Mouse (Mus musculus) adrenal gland, postnatal 10 days (tissue): ENCODE results near the gene Gm9945. TPM values are rescaled to one million over a fixed set of nuclear protein-coding genes. Genes with fewer than 3 reads are reported as not detected.

Experiments
- DNase-seq: peaks from one replicate; pipeline ENCODE4 v3.0.0; 2021; ENCODE audit warnings: mixed read lengths
- total RNA-seq, 2 experiments: library from RNA; stranded (reverse); gene quantifications; 2 replicates each; pipeline ENCODE4 v1.2.3; 2021

Gene Gm9945
- total RNA-seq, 2 experiments from 2014 or later = not detected

- no peak for DNase-seq
These were observed 43.0 kb downstream of the Gm9945 start for GRCm38 (mm10) chr11:53522930-53523329.

- no peak for DNase-seq
These were observed 43.8 kb downstream of the Gm9945 start for GRCm38 (mm10) chr11:53523545-53524405.

- peak; percentile 20 for DNase-seq
These were observed 44.9 kb downstream of the Gm9945 start for GRCm38 (mm10) chr11:53524905-53525304.

GRCm38 (mm10) chr11:53525461-53525860 lies 45.5 kb downstream of the Gm9945 start:
- DNase-seq = peak; percentile 18

GRCm38 (mm10) chr11:53528397-53529252 lies 48.7 kb downstream of the Gm9945 start:
- DNase-seq = no peak

- peak; percentile 63 for DNase-seq
These were observed 49.2 kb downstream of the Gm9945 start for GRCm38 (mm10) chr11:53529253-53529557.

- no peak for DNase-seq
These were observed 50.0 kb downstream of the Gm9945 start for GRCm38 (mm10) chr11:53530001-53530400.

Other genes with a start within 250 kb of the Gm9945 start
- 100 to 1,000 TPM; 146 to 151 TPM for gene Hspa4, start 179.7 kb upstream of the Gm9945 start, total RNA-seq
- 10 to 100 TPM; 11.2 to 11.4 TPM for gene Zcchc10, start 155.5 kb upstream of the Gm9945 start, total RNA-seq
- 100 to 1,000 TPM; 142 to 154 TPM for gene Aff4, start 129.3 kb upstream of the Gm9945 start, total RNA-seq
- gene Leap2, start 57.0 kb upstream of the Gm9945 start, total RNA-seq = 10 to 100 TPM in 1 of 2 experiments, 1 to 10 TPM in 1; 6.0 to 31.0 TPM
- gene Uqcrq, start 49.3 kb upstream of the Gm9945 start, total RNA-seq = 1,000 to 10,000 TPM; 1,893 to 1,933 TPM
- gene Gdf9, start 49.1 kb upstream of the Gm9945 start, total RNA-seq = 1 to 10 TPM in 1 of 2 experiments, under 1 TPM in 1; 0.70 to 1.1 TPM
- gene Gm10447, start 23.1 kb upstream of the Gm9945 start, total RNA-seq = under 1 TPM; 0.12 to 0.15 TPM
- gene Shroom1, start 23.0 kb upstream of the Gm9945 start, total RNA-seq = 1 to 10 TPM; 3.2 to 5.4 TPM
- not detected for gene Gm9837, start 9.7 kb upstream of the Gm9945 start, total RNA-seq
- gene Sowaha, start 108 bp downstream of the Gm9945 start, total RNA-seq = under 1 TPM; 0.60 to 0.94 TPM
- gene Sept8, start 39.1 kb downstream of the Gm9945 start, total RNA-seq = 10 to 100 TPM; 41.2 to 49.2 TPM
- gene Kif3a, start 87.2 kb downstream of the Gm9945 start, total RNA-seq = 10 to 100 TPM; 24.2 to 26.5 TPM
- not detected for gene Il4, start 138.5 kb downstream of the Gm9945 start, total RNA-seq
- not detected for gene Il13, start 154.5 kb downstream of the Gm9945 start, total RNA-seq
- gene Rad50, start 227.2 kb downstream of the Gm9945 start, total RNA-seq = 10 to 100 TPM; 12.6 to 16.8 TPM
- not detected for gene Il5, start 240.6 kb downstream of the Gm9945 start, total RNA-seq